Mouse (Mus musculus): ENCODE measurements around the gene Gm20388. TPM values are rescaled to one million over a fixed set of nuclear protein-coding genes. Genes with fewer than 3 reads are reported as not detected.
A peak's percentile ranks its signal among the peaks of the same experiment; 100 is the strongest.

Gene Gm20388
- total and polyA plus RNA-seq, 2 experiments from 2014 or later = 17.3 TPM; not detected in 1

DNA sequence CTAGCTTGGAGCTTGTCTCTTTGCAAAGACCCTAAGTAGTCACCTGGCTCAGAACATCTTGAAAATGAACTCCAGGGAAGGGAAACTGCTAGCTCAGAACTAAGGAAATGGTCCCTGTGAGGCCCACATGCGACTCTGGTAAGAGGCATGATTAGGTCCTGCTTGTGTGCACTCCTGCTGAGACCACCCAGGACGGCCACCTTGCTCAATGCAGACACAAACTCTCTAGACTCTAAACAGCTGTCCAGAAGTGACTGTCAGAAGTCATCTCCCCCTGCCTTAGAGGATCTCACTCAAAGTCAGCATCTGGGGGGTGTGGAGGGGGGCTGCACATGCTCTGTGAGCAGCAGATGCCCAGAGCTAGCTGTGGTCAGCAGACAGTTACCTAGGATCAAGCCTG lies 1093.0 kb downstream of the Gm20388 start:
- WGBS = 44% methylated on average over 2 of the region's 2 CpGs

DNA sequence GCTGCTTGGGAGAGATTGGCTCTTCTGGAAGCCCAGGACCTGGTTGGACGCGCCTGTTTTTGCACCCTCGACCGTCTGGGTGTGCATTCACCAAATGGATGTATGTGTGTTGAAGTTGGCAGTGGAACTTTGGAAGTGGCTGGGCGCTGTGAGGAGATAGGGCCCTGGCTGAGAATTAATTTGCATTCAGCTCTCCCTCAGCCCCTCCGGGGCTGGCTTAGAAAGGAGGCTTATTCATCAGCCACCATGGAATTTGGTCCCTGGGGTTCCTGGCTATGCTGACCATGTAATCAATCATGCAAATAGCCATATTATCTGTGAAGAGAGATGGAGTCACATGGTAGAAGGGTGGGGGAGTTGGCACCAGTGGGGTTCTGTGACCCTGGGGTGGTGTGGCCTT lies 1102.7 kb downstream of the Gm20388 start:
- no peaks in the 10 kb centered on the region for H3K9me3 ChIP-seq (replicated peaks; ENCODE audit: control insufficient read depth, low read length)
- no peak for DNase-seq (ENCODE audit: low spot score)
- no peaks in the 10 kb centered on the region for H3K36me3 ChIP-seq (replicated peaks; ENCODE audit: control insufficient read depth, insufficient read depth, low read length)
- ATAC-seq (ENCODE audit: insufficient read depth, low read depth) = no peak
- WGBS = 61% methylated on average over 6 of the region's 6 CpGs
- no peak overlapping the region for H3K4me3 ChIP-seq (ENCODE audit: low read depth, low read length)
- H3K27ac ChIP-seq (ENCODE audit: low read depth) = no peak overlapping the region
- H3K4me2 ChIP-seq (ENCODE audit: low read depth, low read length) = no peak overlapping the region
- no peaks in the 10 kb centered on the region for H3K4me1 ChIP-seq (ENCODE audit: control insufficient read depth, insufficient read depth)
- H3K27me3 ChIP-seq (ENCODE audit: control insufficient read depth, insufficient read depth, low read length) = peaks cover 45% of the 10 kb centered on the region
- H3K9ac ChIP-seq (replicated peaks; ENCODE audit: low read depth, low read length) = no peak overlapping the region
- no peak for TF ChIP-seq EP300 (IDR thresholded peaks at IDR 0.05; ENCODE audit: low read depth)
- no peak for TF ChIP-seq CTCF (IDR thresholded peaks at IDR 0.05; ENCODE audit: low read depth)

More for the DNA sequence above, 1093.0 kb downstream of the Gm20388 start:
- no peak overlapping the region for H3K9ac ChIP-seq (replicated peaks; ENCODE audit: low read depth, low read length)
- H3K9me3 ChIP-seq (replicated peaks; ENCODE audit: control insufficient read depth, low read length) = peaks cover 12% of the 10 kb centered on the region; the same call in 1 of the 2 replicates
- DNase-seq (ENCODE audit: low spot score) (no peak), ATAC-seq (ENCODE audit: insufficient read depth, low read depth) (no peak)
- H3K27me3 ChIP-seq (ENCODE audit: control insufficient read depth, insufficient read depth, low read length) = peaks cover 12% of the 10 kb centered on the region; the same call in 1 of the 2 replicates
- no peaks in the 10 kb centered on the region for H3K4me1 ChIP-seq (ENCODE audit: control insufficient read depth, insufficient read depth)
- TF ChIP-seq EP300 (IDR thresholded peaks at IDR 0.05; ENCODE audit: low read depth) = no peak
- TF ChIP-seq CTCF (IDR thresholded peaks at IDR 0.05; ENCODE audit: low read depth) = no peak
- no peak overlapping the region for H3K4me3 ChIP-seq (ENCODE audit: low read depth, low read length)
- H3K4me2 ChIP-seq (ENCODE audit: low read depth, low read length) = no peak overlapping the region
- no peaks in the 10 kb centered on the region for H3K36me3 ChIP-seq (replicated peaks; ENCODE audit: control insufficient read depth, insufficient read depth, low read length)
- H3K27ac ChIP-seq (ENCODE audit: low read depth) = no peak overlapping the region

DNA sequence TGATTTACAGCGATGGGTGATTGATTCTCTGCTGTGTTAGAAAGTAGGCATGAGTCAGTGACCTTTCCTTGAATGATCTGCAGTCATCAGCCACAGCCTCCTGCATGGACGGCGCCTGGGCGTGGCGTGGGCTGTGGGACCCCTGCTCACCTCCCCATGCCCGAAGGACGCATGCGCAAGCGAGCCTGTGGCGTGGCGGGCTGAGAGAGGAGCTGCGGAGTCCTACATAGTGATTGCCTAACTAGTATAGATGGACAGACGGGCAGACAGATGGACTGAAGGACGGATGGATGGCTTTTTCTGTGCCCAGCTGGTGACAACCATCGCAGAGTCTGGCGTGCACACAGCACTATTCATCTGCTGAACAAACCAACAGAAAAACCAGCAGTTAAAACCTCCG lies 1106.0 kb downstream of the Gm20388 start:
- no peak for ATAC-seq (ENCODE audit: insufficient read depth, low read depth)
- no peaks in the 10 kb centered on the region for H3K36me3 ChIP-seq (replicated peaks; ENCODE audit: control insufficient read depth, insufficient read depth, low read length)
- no peak overlapping the region for H3K4me3 ChIP-seq (ENCODE audit: low read depth, low read length)
- no peak overlapping the region for H3K9ac ChIP-seq (replicated peaks; ENCODE audit: low read depth, low read length)
- no peak overlapping the region for H3K27ac ChIP-seq (ENCODE audit: low read depth)
- no peaks in the 10 kb centered on the region; the same call in 1 of the 2 replicates for H3K9me3 ChIP-seq (replicated peaks; ENCODE audit: control insufficient read depth, low read length)
- H3K27me3 ChIP-seq (ENCODE audit: control insufficient read depth, insufficient read depth, low read length) = peaks cover 59% of the 10 kb centered on the region
- no peak overlapping the region for H3K4me2 ChIP-seq (ENCODE audit: low read depth, low read length)
- 78% methylated on average over 17 of the region's 17 CpGs for WGBS
- H3K4me1 ChIP-seq (ENCODE audit: control insufficient read depth, insufficient read depth) = no peaks in the 10 kb centered on the region
- DNase-seq (ENCODE audit: low spot score) = no peak
- TF ChIP-seq CTCF (IDR thresholded peaks at IDR 0.05; ENCODE audit: low read depth) (no peak), EP300 (IDR thresholded peaks at IDR 0.05; ENCODE audit: low read depth) (no peak)

DNA sequence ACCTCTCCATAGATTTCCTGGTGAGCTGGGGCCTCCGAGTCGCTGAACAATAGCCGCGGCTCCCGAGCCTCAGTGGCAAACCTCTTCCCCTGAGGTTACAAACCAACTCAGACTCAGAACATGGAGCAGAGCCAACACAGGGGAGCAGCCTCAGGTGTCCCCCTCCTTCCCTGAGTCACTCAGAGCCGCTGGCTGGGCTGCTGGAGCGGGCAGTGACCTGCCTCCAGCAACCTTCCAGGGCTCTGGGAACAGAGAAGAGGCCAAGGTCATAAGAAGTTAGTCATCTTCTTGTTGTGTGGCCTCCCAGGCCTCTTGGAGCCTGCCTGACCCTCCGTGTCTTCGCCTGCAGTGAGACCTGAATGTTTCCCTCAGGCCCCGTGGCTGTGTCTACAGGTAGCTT lies 1107.6 kb downstream of the Gm20388 start:
- no peak for ATAC-seq (ENCODE audit: insufficient read depth, low read depth)
- 80% methylated on average over 9 of the region's 10 CpGs for WGBS

DNA sequence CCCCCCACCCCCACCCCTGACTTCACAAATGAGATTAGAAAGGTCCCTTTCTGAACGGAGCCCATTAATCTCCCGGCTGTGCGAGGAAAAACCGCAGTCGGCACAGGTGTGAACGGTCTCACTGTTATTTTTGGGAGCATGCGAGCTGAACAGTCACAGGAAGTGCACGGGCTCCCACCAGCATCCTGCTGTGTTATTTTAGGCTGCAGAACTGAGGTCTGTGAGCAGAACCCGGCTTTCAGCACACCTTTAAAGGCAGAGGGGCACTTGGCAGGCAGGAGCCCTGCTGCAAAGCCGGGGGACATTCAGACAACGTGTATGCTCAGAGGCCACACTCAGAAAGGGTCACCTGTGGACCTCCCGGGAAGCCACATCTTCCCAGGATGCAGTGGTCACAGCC lies 1110.8 kb downstream of the Gm20388 start:
- no peak for ATAC-seq (ENCODE audit: insufficient read depth, low read depth)
- 12% methylated on average over 12 of the region's 12 CpGs for WGBS
- H3K36me3 ChIP-seq (replicated peaks; ENCODE audit: control insufficient read depth, insufficient read depth, low read length) = no peaks in the 10 kb centered on the region
- no peaks in the 10 kb centered on the region; the same call in 1 of the 2 replicates for H3K9me3 ChIP-seq (replicated peaks; ENCODE audit: control insufficient read depth, low read length)
- H3K4me2 ChIP-seq (ENCODE audit: low read depth, low read length) = peak overlapping the region; percentile 28; the same call in 1 of the 2 replicates
- H3K27me3 ChIP-seq (ENCODE audit: control insufficient read depth, insufficient read depth, low read length) = peaks cover 63% of the 10 kb centered on the region
- H3K27ac ChIP-seq (ENCODE audit: low read depth) = no peak overlapping the region
- no peaks in the 10 kb centered on the region for H3K4me1 ChIP-seq (ENCODE audit: control insufficient read depth, insufficient read depth)
- H3K4me3 ChIP-seq (ENCODE audit: low read depth, low read length) = no peak overlapping the region
- TF ChIP-seq EP300 (IDR thresholded peaks at IDR 0.05; ENCODE audit: low read depth) = no peak
- TF ChIP-seq CTCF (IDR thresholded peaks at IDR 0.05; ENCODE audit: low read depth) = no peak
- no peak overlapping the region for H3K9ac ChIP-seq (replicated peaks; ENCODE audit: low read depth, low read length)
- DNase-seq (ENCODE audit: low spot score) = no peak

More for the DNA sequence above, 1107.6 kb downstream of the Gm20388 start:
- TF ChIP-seq EP300 (IDR thresholded peaks at IDR 0.05; ENCODE audit: low read depth) (no peak), CTCF (IDR thresholded peaks at IDR 0.05; ENCODE audit: low read depth) (no peak)
- Histone ChIP-seq H3K36me3 (replicated peaks; ENCODE audit: control insufficient read depth, insufficient read depth, low read length) (no peaks in the 10 kb centered on the region), H3K4me2 (ENCODE audit: low read depth, low read length) (no peak overlapping the region), H3K27ac (ENCODE audit: low read depth) (no peak overlapping the region), H3K27me3 (ENCODE audit: control insufficient read depth, insufficient read depth, low read length) (peaks cover 60% of the 10 kb centered on the region), H3K4me3 (ENCODE audit: low read depth, low read length) (no peak overlapping the region), H3K4me1 (ENCODE audit: control insufficient read depth, insufficient read depth) (no peaks in the 10 kb centered on the region), H3K9ac (replicated peaks; ENCODE audit: low read depth, low read length) (no peak overlapping the region), H3K9me3 (replicated peaks; ENCODE audit: control insufficient read depth, low read length) (no peaks in the 10 kb centered on the region; the same call in 1 of the 2 replicates)
- no peak for DNase-seq (ENCODE audit: low spot score)

DNA sequence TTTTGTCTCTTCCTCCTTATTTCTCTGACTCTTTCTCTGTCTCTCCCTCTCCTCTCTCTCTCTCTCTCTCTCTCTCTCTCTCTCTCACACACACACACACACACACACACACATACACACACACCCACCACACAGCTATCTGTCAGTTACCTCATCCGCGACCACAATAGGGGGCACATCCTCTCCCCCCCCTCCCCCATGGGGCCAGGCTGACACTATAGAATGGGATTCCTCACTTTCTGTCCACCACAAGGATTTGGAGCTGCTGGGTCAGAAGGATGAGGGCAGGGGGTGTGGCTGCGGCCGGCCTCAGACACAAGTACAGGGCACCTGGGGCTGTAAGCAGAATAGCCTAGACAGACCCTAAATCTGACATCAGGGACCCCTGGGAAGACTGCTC lies 1112.4 kb downstream of the Gm20388 start:
- 87% methylated on average over 4 of the region's 4 CpGs for WGBS
- Histone ChIP-seq H3K9ac (replicated peaks; ENCODE audit: low read depth, low read length) (no peak overlapping the region), H3K36me3 (replicated peaks; ENCODE audit: control insufficient read depth, insufficient read depth, low read length) (no peaks in the 10 kb centered on the region), H3K9me3 (replicated peaks; ENCODE audit: control insufficient read depth, low read length) (no peaks in the 10 kb centered on the region; the same call in 1 of the 2 replicates), H3K4me2 (ENCODE audit: low read depth, low read length) (no peak overlapping the region), H3K27me3 (ENCODE audit: control insufficient read depth, insufficient read depth, low read length) (peaks cover 49% of the 10 kb centered on the region), H3K27ac (ENCODE audit: low read depth) (no peak overlapping the region), H3K4me1 (ENCODE audit: control insufficient read depth, insufficient read depth) (no peaks in the 10 kb centered on the region), H3K4me3 (ENCODE audit: low read depth, low read length) (no peak overlapping the region)
- DNase-seq (ENCODE audit: low spot score) (no peak), ATAC-seq (ENCODE audit: insufficient read depth, low read depth) (no peak)
- no peak for TF ChIP-seq EP300 (IDR thresholded peaks at IDR 0.05; ENCODE audit: low read depth)
- TF ChIP-seq CTCF (IDR thresholded peaks at IDR 0.05; ENCODE audit: low read depth) = no peak
